Mouse (Mus musculus): ENCODE measurements around the gene Hist2h2ab. TPM values are rescaled to one million over a fixed set of nuclear protein-coding genes. Genes with fewer than 3 reads are reported as not detected.
A peak's percentile ranks its signal among the peaks of the same experiment; 100 is the strongest.

The Hist2h2ab gene
- polyA plus RNA-seq, 1 experiment from 2014 or later = not detected

- no peak overlapping the region for H3K9ac ChIP-seq (ENCODE audit: low read depth, low read length)
- H3K4me1 ChIP-seq (ENCODE audit: control insufficient read depth, insufficient read depth, low read length) = peaks cover 14% of the 10 kb centered on the region
- no peaks in the 10 kb centered on the region for H3K9me3 ChIP-seq (replicated peaks; ENCODE audit: control insufficient read depth, low read length)
- no peak overlapping the region for H3K27ac ChIP-seq (ENCODE audit: low read depth, low read length)
- no peak overlapping the region for H3K4me2 ChIP-seq
- no peak overlapping the region for H3K4me3 ChIP-seq (ENCODE audit: low read depth, low read length)
- ATAC-seq (replicated peaks; ENCODE audit: insufficient number of reproducible peaks, low FRiP score, low TSS enrichment) = no peak
- H3K27me3 ChIP-seq (ENCODE audit: control insufficient read depth, insufficient read depth, low read length) = no peaks in the 10 kb centered on the region
- H3K36me3 ChIP-seq (ENCODE audit: control insufficient read depth, insufficient read depth, low read length) = no peaks in the 10 kb centered on the region
- WGBS (ENCODE audit: insufficient replicate concordance) = 58% methylated on average over 2 of the region's 2 CpGs
Observed at GRCm38 (mm10) chr3:96228828-96229227, 9.2 kb downstream of the Hist2h2ab start.

GRCm38 (mm10) chr3:96230404-96230803, 10.7 kb downstream of the Hist2h2ab start:
- Histone ChIP-seq H3K9ac (ENCODE audit: low read depth, low read length) (no peak overlapping the region), H3K27ac (ENCODE audit: low read depth, low read length) (no peak overlapping the region)
- 75% methylated on average over 2 of the region's 2 CpGs for WGBS (ENCODE audit: insufficient replicate concordance)

DNA sequence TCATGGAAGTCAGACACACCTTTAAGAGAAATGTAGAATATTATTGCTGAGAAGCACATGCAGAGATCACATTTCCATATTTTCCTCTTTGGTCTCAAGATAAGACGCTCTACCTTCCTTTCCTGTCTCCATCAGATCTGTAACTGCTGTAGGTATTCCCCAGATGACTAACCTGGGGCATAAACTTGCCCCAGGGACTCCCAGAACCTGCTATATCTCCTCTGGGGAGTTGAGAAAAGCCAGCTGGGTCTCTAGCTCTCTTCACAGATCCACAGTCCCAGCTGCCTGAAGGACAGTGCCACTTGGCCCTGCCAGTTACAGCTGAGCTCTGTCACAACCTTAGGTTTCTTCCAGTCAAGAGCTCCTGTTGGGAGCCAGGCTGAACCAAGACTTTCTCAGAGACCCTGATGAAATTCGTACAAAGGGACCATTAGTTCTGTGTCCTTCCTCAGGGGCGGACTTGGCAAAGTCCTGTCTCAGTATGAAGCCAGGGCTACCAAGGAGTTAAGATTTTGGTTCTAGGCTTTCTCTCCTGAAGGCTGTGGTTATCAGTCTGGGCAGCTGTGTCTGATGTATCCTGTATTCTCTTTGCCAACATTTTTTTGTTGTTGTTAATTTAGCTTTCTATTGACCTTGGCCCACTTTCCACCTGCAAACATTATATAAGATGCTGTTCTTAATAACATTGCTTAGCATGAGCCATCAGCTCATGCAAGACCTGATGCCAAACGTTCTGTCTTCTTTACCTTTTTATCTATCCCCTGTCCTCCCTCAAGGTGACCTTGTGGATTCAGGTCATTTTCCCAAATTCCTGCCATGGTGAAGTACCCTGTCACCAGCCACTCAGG, 11.5 kb downstream of the Hist2h2ab start:
- Histone ChIP-seq H3K27me3 (ENCODE audit: control insufficient read depth, insufficient read depth, low read length) (no peaks in the 10 kb centered on the region), H3K27ac (ENCODE audit: low read depth, low read length) (no peak overlapping the region), H3K4me2 (no peak overlapping the region), H3K36me3 (ENCODE audit: control insufficient read depth, insufficient read depth, low read length) (no peaks in the 10 kb centered on the region), H3K4me1 (ENCODE audit: control insufficient read depth, insufficient read depth, low read length) (peaks cover 2% of the 10 kb centered on the region; the same call in 1 of the 2 replicates), H3K9me3 (replicated peaks; ENCODE audit: control insufficient read depth, low read length) (no peaks in the 10 kb centered on the region), H3K4me3 (ENCODE audit: low read depth, low read length) (no peak overlapping the region), H3K9ac (ENCODE audit: low read depth, low read length) (no peak overlapping the region)
- 66% methylated on average over 4 of the region's 4 CpGs for WGBS (ENCODE audit: insufficient replicate concordance)
- no peak for ATAC-seq (replicated peaks; ENCODE audit: insufficient number of reproducible peaks, low FRiP score, low TSS enrichment)

More at GRCm38 (mm10) chr3:96230404-96230803, 10.7 kb downstream of the Hist2h2ab start:
- H3K4me2 ChIP-seq = no peak overlapping the region
- H3K9me3 ChIP-seq (replicated peaks; ENCODE audit: control insufficient read depth, low read length) = no peaks in the 10 kb centered on the region
- peaks cover 7% of the 10 kb centered on the region for H3K4me1 ChIP-seq (ENCODE audit: control insufficient read depth, insufficient read depth, low read length)
- ATAC-seq (replicated peaks; ENCODE audit: insufficient number of reproducible peaks, low FRiP score, low TSS enrichment) = no peak
- H3K4me3 ChIP-seq (ENCODE audit: low read depth, low read length) = no peak overlapping the region
- no peaks in the 10 kb centered on the region for H3K36me3 ChIP-seq (ENCODE audit: control insufficient read depth, insufficient read depth, low read length)
- H3K27me3 ChIP-seq (ENCODE audit: control insufficient read depth, insufficient read depth, low read length) = no peaks in the 10 kb centered on the region

DNA sequence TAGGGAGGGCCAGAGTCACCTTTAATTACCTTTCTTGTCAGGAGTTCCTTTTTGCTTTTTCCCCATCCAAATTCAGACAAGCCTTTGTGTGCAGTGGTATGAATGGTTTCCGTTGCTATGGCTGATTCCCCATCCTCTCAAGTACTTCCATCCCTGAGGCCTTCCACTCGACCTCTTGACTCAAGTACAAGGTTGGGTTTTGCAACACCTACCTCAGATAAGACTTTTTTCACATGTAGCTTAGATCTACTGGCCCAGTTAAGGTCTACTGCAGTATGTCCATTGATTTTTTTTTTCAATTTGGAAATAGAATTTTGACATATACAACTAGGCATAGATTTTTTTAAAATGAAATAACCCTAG, 12.1 kb downstream of the Hist2h2ab start:
- Histone ChIP-seq H3K4me1 (ENCODE audit: control insufficient read depth, insufficient read depth, low read length) (no peaks in the 10 kb centered on the region), H3K9me3 (replicated peaks; ENCODE audit: control insufficient read depth, low read length) (no peaks in the 10 kb centered on the region), H3K9ac (ENCODE audit: low read depth, low read length) (no peak overlapping the region), H3K4me2 (no peak overlapping the region), H3K27ac (ENCODE audit: low read depth, low read length) (no peak overlapping the region), H3K36me3 (ENCODE audit: control insufficient read depth, insufficient read depth, low read length) (no peaks in the 10 kb centered on the region), H3K4me3 (ENCODE audit: low read depth, low read length) (no peak overlapping the region), H3K27me3 (ENCODE audit: control insufficient read depth, insufficient read depth, low read length) (no peaks in the 10 kb centered on the region)
- no peak for ATAC-seq (replicated peaks; ENCODE audit: insufficient number of reproducible peaks, low FRiP score, low TSS enrichment)
- 46% methylated on average over 2 of the region's 2 CpGs for WGBS (ENCODE audit: insufficient replicate concordance)

DNA sequence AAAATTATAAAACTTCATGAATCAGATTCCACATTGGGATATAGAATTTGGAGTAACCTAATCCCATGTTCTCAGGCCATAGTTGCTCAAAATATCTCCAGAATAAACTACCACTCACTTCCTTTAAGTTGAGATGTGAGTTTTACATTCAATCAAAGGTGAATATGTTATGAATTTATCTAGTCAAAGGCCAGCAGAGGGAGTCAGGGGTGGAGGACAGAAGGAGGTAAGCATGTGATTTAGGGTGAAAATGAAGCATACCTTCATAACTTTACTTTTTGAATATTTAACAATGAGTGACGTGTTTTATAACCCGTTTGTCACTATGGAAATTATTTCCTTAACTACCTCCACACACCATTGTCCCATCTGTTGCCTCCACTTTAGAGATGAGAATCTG, 15.2 kb downstream of the Hist2h2ab start:
- Histone ChIP-seq H3K9me3 (replicated peaks; ENCODE audit: control insufficient read depth, low read length) (no peaks in the 10 kb centered on the region), H3K4me3 (ENCODE audit: low read depth, low read length) (no peak overlapping the region), H3K36me3 (ENCODE audit: control insufficient read depth, insufficient read depth, low read length) (no peaks in the 10 kb centered on the region), H3K4me1 (ENCODE audit: control insufficient read depth, insufficient read depth, low read length) (peaks cover 9% of the 10 kb centered on the region), H3K9ac (ENCODE audit: low read depth, low read length) (no peak overlapping the region), H3K27ac (ENCODE audit: low read depth, low read length) (no peak overlapping the region), H3K4me2 (no peak overlapping the region), H3K27me3 (ENCODE audit: control insufficient read depth, insufficient read depth, low read length) (no peaks in the 10 kb centered on the region)
- 88% methylated on average over 2 of the region's 2 CpGs for WGBS (ENCODE audit: insufficient replicate concordance)
- no peak for ATAC-seq (replicated peaks; ENCODE audit: insufficient number of reproducible peaks, low FRiP score, low TSS enrichment)

- no peak overlapping the region for H3K4me2 ChIP-seq
- H3K9ac ChIP-seq (ENCODE audit: low read depth, low read length) = no peak overlapping the region
- H3K27me3 ChIP-seq (ENCODE audit: control insufficient read depth, insufficient read depth, low read length) = no peaks in the 10 kb centered on the region
- no peaks in the 10 kb centered on the region for H3K9me3 ChIP-seq (replicated peaks; ENCODE audit: control insufficient read depth, low read length)
- peaks cover 11% of the 10 kb centered on the region for H3K4me1 ChIP-seq (ENCODE audit: control insufficient read depth, insufficient read depth, low read length)
- no peak for ATAC-seq (replicated peaks; ENCODE audit: insufficient number of reproducible peaks, low FRiP score, low TSS enrichment)
- H3K27ac ChIP-seq (ENCODE audit: low read depth, low read length) = no peak overlapping the region
- no peak overlapping the region for H3K4me3 ChIP-seq (ENCODE audit: low read depth, low read length)
- H3K36me3 ChIP-seq (ENCODE audit: control insufficient read depth, insufficient read depth, low read length) = no peaks in the 10 kb centered on the region
- WGBS (ENCODE audit: insufficient replicate concordance) = 46% methylated on average over 3 of the region's 3 CpGs
Observed at GRCm38 (mm10) chr3:96235836-96236235, 16.2 kb downstream of the Hist2h2ab start.

- H3K4me2 ChIP-seq = peak overlapping the region; percentile 76
- peak overlapping the region; percentile 59 for H3K4me3 ChIP-seq (ENCODE audit: low read depth, low read length)
- no peaks in the 10 kb centered on the region for H3K27me3 ChIP-seq (ENCODE audit: control insufficient read depth, insufficient read depth, low read length)
- WGBS (ENCODE audit: insufficient replicate concordance) = 76% methylated on average over 4 of the region's 4 CpGs
- no peaks in the 10 kb centered on the region for H3K36me3 ChIP-seq (ENCODE audit: control insufficient read depth, insufficient read depth, low read length)
- H3K9me3 ChIP-seq (replicated peaks; ENCODE audit: control insufficient read depth, low read length) = no peaks in the 10 kb centered on the region
- ATAC-seq (replicated peaks; ENCODE audit: insufficient number of reproducible peaks, low FRiP score, low TSS enrichment) = no peak
- no peak overlapping the region for H3K27ac ChIP-seq (ENCODE audit: low read depth, low read length)
- peaks cover 11% of the 10 kb centered on the region for H3K4me1 ChIP-seq (ENCODE audit: control insufficient read depth, insufficient read depth, low read length)
- H3K9ac ChIP-seq (ENCODE audit: low read depth, low read length) = peak overlapping the region; percentile 84; the same call in 1 of the 2 replicates
Observed at GRCm38 (mm10) chr3:96236834-96237334, 17.2 kb downstream of the Hist2h2ab start.

- WGBS (ENCODE audit: insufficient replicate concordance) = 32% methylated on average over 7 of the region's 7 CpGs
Observed at GRCm38 (mm10) chr3:96237335-96237903, 17.8 kb downstream of the Hist2h2ab start.

More at GRCm38 (mm10) chr3:96237335-96237903, 17.8 kb downstream of the Hist2h2ab start:
- Histone ChIP-seq H3K36me3 (ENCODE audit: control insufficient read depth, insufficient read depth, low read length) (no peaks in the 10 kb centered on the region), H3K27ac (ENCODE audit: low read depth, low read length) (peak overlapping the region; percentile 83), H3K4me1 (ENCODE audit: control insufficient read depth, insufficient read depth, low read length) (peaks cover 11% of the 10 kb centered on the region), H3K4me2 (peak overlapping the region; percentile 76), H3K9ac (ENCODE audit: low read depth, low read length) (peak overlapping the region; percentile 84), H3K4me3 (ENCODE audit: low read depth, low read length) (peak overlapping the region; percentile 59), H3K27me3 (ENCODE audit: control insufficient read depth, insufficient read depth, low read length) (no peaks in the 10 kb centered on the region), H3K9me3 (replicated peaks; ENCODE audit: control insufficient read depth, low read length) (no peaks in the 10 kb centered on the region)
- ATAC-seq (replicated peaks; ENCODE audit: insufficient number of reproducible peaks, low FRiP score, low TSS enrichment) = no peak

Data from heart, embryonic 11.5 days (tissue).